Mouse (Mus musculus) liver, embryonic 11.5 days (tissue): ENCODE data around the gene Atp8a1. TPM values are rescaled to one million over a fixed set of nuclear protein-coding genes. Genes with fewer than 3 reads are reported as not detected.

Source experiments
- ATAC-seq: fragments of 200-750 bp; cut with Nextera tagmentation; replicated peaks from 2 replicates; pipeline ENCODE4 v1.8.0; 2017; ENCODE audit warnings: moderate number of reproducible peaks, mild to moderate bottlenecking, moderate TSS enrichment, moderate library complexity; ENCODE audit not compliant: low FRiP score
- DNase-seq: peaks from one replicate; pipeline ENCODE4 v3.0.0-alpha.2; 2017; ENCODE audit warnings: low spot score
- H3K27ac ChIP-seq: fragments of 300-500 bp; sonication (generic); 2 replicates; pipeline ENCODE4 v1.5.1; 2014; ENCODE audit warnings: mild to moderate bottlenecking, low read depth, low read length, control low read depth
- H3K27me3 ChIP-seq: fragments of 300-500 bp; sonication (generic); replicated peaks from 2 replicates; pipeline ENCODE4 v1.6.1; 2014; ENCODE audit warnings: low read length, mixed read lengths; ENCODE audit not compliant: control insufficient read depth, insufficient read depth
- H3K36me3 ChIP-seq: fragments of 300-500 bp; sonication (generic); 2 replicates; pipeline ENCODE4 v1.6.1; 2014; ENCODE audit warnings: mild to moderate bottlenecking, low read length, moderate library complexity, mixed read lengths; ENCODE audit not compliant: control insufficient read depth, insufficient read depth
- H3K4me1 ChIP-seq: fragments of 300-500 bp; sonication (generic); replicated peaks from 2 replicates; pipeline ENCODE4 v1.6.1; 2014; ENCODE audit warnings: low read length, mixed read lengths; ENCODE audit not compliant: control insufficient read depth, insufficient read depth
- H3K4me2 ChIP-seq: fragments of 300-500 bp; sonication (generic); 2 replicates; pipeline ENCODE4 v1.6.1; 2014; ENCODE audit warnings: mild to moderate bottlenecking, control low read depth, moderate library complexity
- H3K4me3 ChIP-seq: fragments of 300-500 bp; sonication (generic); 2 replicates; pipeline ENCODE4 v1.5.1; 2014; ENCODE audit warnings: low read depth, low read length, control low read depth
- H3K9ac ChIP-seq: fragments of 300-500 bp; sonication (generic); 2 replicates; pipeline ENCODE4 v1.6.1; 2014; ENCODE audit warnings: low read depth, low read length, control low read depth
- H3K9me3 ChIP-seq: fragments of 300-500 bp; sonication (generic); 2 replicates; pipeline ENCODE4 v1.6.1; 2016; ENCODE audit warnings: low read length, inconsistent platforms, mixed read lengths; ENCODE audit not compliant: control insufficient read depth
- WGBS: fragments of 180-500 bp; shearing (Covaris S2); extraction: QIAGEN DNeasy Blood & Tissue Kit; methylation state at CpG from one replicate; pipeline ENCODE4 v1.1.7; 2014; 5-methylcytosine and 5-hydroxymethylcytosine counted together
- polyA plus RNA-seq: library from polyadenylated mRNA; unstranded; fragments of >200 nt; fragmentation: Nextera tagmentation; extraction: Ambion mirVana; gene quantifications from 2 replicates; pipeline ENCODE4 v1.2.1, GENCODE M21; 2014

Gene Atp8a1
- polyA plus RNA-seq, 1 experiment from 2014 or later: 60.5 TPM

- H3K4me2 ChIP-seq: no peak overlapping the region
- no peaks in the 10 kb centered on the region for H3K9me3 ChIP-seq
- peaks cover 3% of the 10 kb centered on the region; the same call in 1 of the 2 replicates for H3K36me3 ChIP-seq
- H3K27me3 ChIP-seq: no peaks in the 10 kb centered on the region
- no peaks in the 10 kb centered on the region for H3K4me1 ChIP-seq
- H3K27ac ChIP-seq: no peak overlapping the region
- H3K4me3 ChIP-seq: no peak overlapping the region
- DNase-seq (no peak), ATAC-seq (no peak)
- no peak overlapping the region for H3K9ac ChIP-seq
- 84% methylated on average over 7 of the region's 7 CpGs for WGBS
These were observed 47.4 kb downstream of the Atp8a1 start for GRCm38 (mm10) chr5:67799785-67800184.

- no peaks in the 10 kb centered on the region for H3K27me3 ChIP-seq
- H3K4me2 ChIP-seq: no peak overlapping the region
- H3K9me3 ChIP-seq: no peaks in the 10 kb centered on the region
- no peak for DNase-seq
- peaks cover 3% of the 10 kb centered on the region; the same call in 1 of the 2 replicates for H3K36me3 ChIP-seq
- WGBS: 93% methylated on average over 4 of the region's 4 CpGs
- H3K9ac ChIP-seq: no peak overlapping the region
- no peaks in the 10 kb centered on the region; the same call in 1 of the 2 replicates for H3K4me1 ChIP-seq
- H3K4me3 ChIP-seq: no peak overlapping the region
- no peak overlapping the region for H3K27ac ChIP-seq
- no peak for ATAC-seq
These were observed 48.9 kb downstream of the Atp8a1 start for GRCm38 (mm10) chr5:67798348-67798747.

GRCm38 (mm10) chr5:67797006-67797958, 50.0 kb downstream of the Atp8a1 start:
- DNase-seq: no peak
- no peak for ATAC-seq
- H3K4me1 ChIP-seq: no peaks in the 10 kb centered on the region; the same call in 1 of the 2 replicates
- 79% methylated on average over 14 of the region's 14 CpGs for WGBS
- H3K9ac ChIP-seq: no peak overlapping the region
- peaks cover 3% of the 10 kb centered on the region; the same call in 1 of the 2 replicates for H3K36me3 ChIP-seq
- H3K4me3 ChIP-seq: no peak overlapping the region
- no peaks in the 10 kb centered on the region for H3K27me3 ChIP-seq
- no peak overlapping the region for H3K27ac ChIP-seq
- no peak overlapping the region for H3K4me2 ChIP-seq
- no peaks in the 10 kb centered on the region for H3K9me3 ChIP-seq

- WGBS: 83% methylated on average over 10 of the region's 10 CpGs
- peaks cover 3% of the 10 kb centered on the region; the same call in 1 of the 2 replicates for H3K36me3 ChIP-seq
- no peaks in the 10 kb centered on the region for H3K27me3 ChIP-seq
- ATAC-seq (no peak), DNase-seq (no peak)
- H3K9me3 ChIP-seq: no peaks in the 10 kb centered on the region
- H3K27ac ChIP-seq: no peak overlapping the region
- no peaks in the 10 kb centered on the region; the same call in 1 of the 2 replicates for H3K4me1 ChIP-seq
- H3K9ac ChIP-seq: no peak overlapping the region
- H3K4me2 ChIP-seq: no peak overlapping the region
- no peak overlapping the region for H3K4me3 ChIP-seq
These were observed 53.0 kb downstream of the Atp8a1 start for GRCm38 (mm10) chr5:67794129-67794800.

GRCm38 (mm10) chr5:67782775-67783174, 64.5 kb downstream of the Atp8a1 start:
- ATAC-seq (no peak), DNase-seq (no peak)
- H3K9ac ChIP-seq: no peak overlapping the region
- no peak overlapping the region for H3K4me2 ChIP-seq
- no peaks in the 10 kb centered on the region for H3K27me3 ChIP-seq
- H3K4me3 ChIP-seq: no peak overlapping the region
- H3K9me3 ChIP-seq: no peaks in the 10 kb centered on the region
- H3K36me3 ChIP-seq: no peaks in the 10 kb centered on the region; the same call in 1 of the 2 replicates
- WGBS: 65% methylated on average over 7 of the region's 7 CpGs
- H3K4me1 ChIP-seq: no peaks in the 10 kb centered on the region
- H3K27ac ChIP-seq: no peak overlapping the region

- 80% methylated on average over 8 of the region's 8 CpGs for WGBS
- Histone ChIP-seq H3K27me3 (no peaks in the 10 kb centered on the region), H3K36me3 (peaks cover 4% of the 10 kb centered on the region; the same call in 1 of the 2 replicates), H3K9ac (no peak overlapping the region), H3K4me3 (no peak overlapping the region), H3K9me3 (no peaks in the 10 kb centered on the region), H3K27ac (no peak overlapping the region), H3K4me1 (no peaks in the 10 kb centered on the region), H3K4me2 (no peak overlapping the region)
- DNase-seq (no peak), ATAC-seq (peak; percentile 54; the same call in 1 of the 2 replicates)
These were observed 69.2 kb downstream of the Atp8a1 start for GRCm38 (mm10) chr5:67778026-67778425.

- 82% methylated on average over 2 of the region's 2 CpGs for WGBS
- H3K27ac ChIP-seq: no peak overlapping the region
- no peaks in the 10 kb centered on the region for H3K4me1 ChIP-seq
These were observed 73.0 kb downstream of the Atp8a1 start for GRCm38 (mm10) chr5:67774186-67774585.

GRCm38 (mm10) chr5:67768708-67769107, 78.5 kb downstream of the Atp8a1 start:
- ATAC-seq (no peak; the same call in 1 of the 2 replicates), DNase-seq (no peak)
- Histone ChIP-seq H3K4me1 (no peaks in the 10 kb centered on the region), H3K27ac (no peak overlapping the region), H3K9me3 (no peaks in the 10 kb centered on the region), H3K4me3 (no peak overlapping the region), H3K36me3 (peaks cover 9% of the 10 kb centered on the region), H3K4me2 (no peak overlapping the region), H3K9ac (no peak overlapping the region), H3K27me3 (no peaks in the 10 kb centered on the region)
- WGBS: 91% methylated on average over 8 of the region's 8 CpGs

More at GRCm38 (mm10) chr5:67774186-67774585, 73.0 kb downstream of the Atp8a1 start:
- H3K9ac ChIP-seq: no peak overlapping the region
- H3K36me3 ChIP-seq: peaks cover 13% of the 10 kb centered on the region
- no peaks in the 10 kb centered on the region for H3K27me3 ChIP-seq
- H3K4me3 ChIP-seq: no peak overlapping the region
- H3K4me2 ChIP-seq: no peak overlapping the region
- ATAC-seq (no peak), DNase-seq (no peak)
- H3K9me3 ChIP-seq: no peaks in the 10 kb centered on the region
